Mouse (Mus musculus) adrenal gland, adult 2 months (tissue): ENCODE measurements at regions not wholly inside any gene's neighbourhood (a gene's known extent, or its start where the extent isn't known, plus 50 kb on each side); places are given as distances from the start of the nearest gene placed in this dataset.

Source experiments
- DNase-seq: peaks from one replicate; pipeline ENCODE4 v3.0.0; 2021

- DNase-seq, result peak; percentile 30
Measured at GRCm38 (mm10) chr1:34642304-34642893, 62.9 kb downstream of the Amer3 start.

GRCm38 (mm10) chr1:34653963-34654644 lies 74.6 kb downstream of the Amer3 start:
- no peak for DNase-seq

DNA sequence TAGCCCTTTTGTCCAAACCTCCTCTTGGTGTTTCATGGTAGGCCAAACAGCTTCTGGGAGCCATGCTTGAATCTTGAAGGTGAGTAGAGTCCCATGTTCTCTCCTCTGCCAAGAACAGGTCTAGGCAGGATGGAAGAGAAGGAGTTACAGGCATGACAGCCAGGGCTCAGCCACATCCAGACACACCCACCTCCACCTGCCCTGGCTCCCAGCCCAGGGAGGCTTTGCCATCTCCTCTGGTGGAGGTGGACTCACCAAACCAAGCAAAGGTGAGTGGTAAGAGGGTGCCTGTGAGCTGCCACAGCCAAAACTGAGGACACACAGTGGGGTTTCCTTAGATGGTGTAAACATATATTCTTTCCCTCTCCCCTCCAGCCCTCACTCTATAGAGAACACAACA lies 78.0 kb downstream of the Amer3 start:
- no peak for DNase-seq

- no peak for DNase-seq
Measured at GRCm38 (mm10) chr1:34663875-34664547, 84.6 kb downstream of the Amer3 start.

GRCm38 (mm10) chr1:34664816-34665511 lies 85.5 kb downstream of the Amer3 start:
- peak; percentile 63 for DNase-seq

DNA sequence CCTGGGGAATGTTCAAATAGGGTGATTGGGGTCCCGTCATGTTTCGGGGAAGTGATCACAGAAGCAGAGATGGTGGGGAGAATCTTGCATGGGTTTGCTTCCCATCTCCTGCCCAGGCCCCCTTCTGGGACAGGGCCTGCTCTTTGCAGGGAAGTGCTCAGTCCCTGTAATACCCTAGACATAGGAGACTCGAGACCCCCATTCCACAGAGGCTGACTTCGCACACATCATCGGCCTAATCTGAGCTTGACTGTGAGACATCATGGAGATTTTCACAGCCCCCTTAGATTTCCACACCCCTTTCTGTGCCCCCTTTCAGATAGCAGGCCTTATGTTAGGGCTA lies 86.0 kb downstream of the Amer3 start:
- DNase-seq, result no peak

DNA sequence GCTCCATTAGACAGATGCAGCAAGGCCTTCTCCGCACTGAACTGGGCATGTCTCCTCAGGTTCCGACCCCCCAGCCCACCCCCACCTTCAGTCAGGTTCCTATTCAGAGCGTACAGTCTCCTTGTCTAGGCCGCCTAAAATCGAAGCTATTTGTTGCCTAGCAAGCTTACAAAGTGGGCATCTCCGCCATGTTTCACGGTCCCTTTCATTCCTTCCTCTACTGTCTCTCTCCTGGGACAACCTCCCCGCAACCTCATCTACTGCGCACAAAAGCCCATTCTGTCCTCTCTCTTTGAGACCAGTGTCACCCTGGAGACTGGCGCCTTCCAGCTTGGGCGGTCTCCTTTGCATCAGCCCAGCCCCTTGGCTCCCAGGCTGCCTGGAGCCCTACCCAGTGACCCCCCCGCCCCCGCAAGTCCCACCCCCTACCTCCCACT lies 86.8 kb downstream of the Amer3 start:
- no peak for DNase-seq

DNA sequence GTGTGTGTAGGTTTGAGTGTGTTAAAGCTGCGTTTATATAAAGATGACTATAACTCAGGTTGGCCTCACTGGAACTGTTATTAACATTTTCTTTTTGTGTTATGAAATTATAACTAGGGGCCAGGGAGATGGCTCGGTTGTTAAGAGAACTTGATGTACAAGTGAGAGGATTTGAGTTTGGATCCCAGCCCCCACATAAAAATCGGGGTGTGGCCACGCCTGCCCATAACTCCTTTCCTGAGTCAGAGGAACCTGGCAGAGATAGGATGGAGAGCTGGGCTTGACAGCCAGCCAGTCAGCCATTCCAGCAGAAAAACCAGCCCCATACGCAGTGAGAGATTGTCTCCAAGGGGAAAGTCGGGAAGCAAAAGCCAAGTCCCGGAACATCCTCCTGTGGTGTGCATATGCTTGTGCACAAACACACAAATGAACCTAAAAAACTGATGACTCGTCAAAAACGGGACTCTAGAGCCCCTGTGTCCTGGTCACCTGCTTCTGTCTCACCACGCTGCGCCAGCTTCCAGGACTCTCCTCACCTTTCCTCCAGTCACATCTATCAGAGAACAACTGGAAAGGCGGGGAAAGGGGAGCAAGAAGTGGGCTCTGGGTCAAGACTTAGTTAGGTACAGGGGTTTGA lies 97.8 kb downstream of the Amer3 start:
- DNase-seq, result no peak

DNA sequence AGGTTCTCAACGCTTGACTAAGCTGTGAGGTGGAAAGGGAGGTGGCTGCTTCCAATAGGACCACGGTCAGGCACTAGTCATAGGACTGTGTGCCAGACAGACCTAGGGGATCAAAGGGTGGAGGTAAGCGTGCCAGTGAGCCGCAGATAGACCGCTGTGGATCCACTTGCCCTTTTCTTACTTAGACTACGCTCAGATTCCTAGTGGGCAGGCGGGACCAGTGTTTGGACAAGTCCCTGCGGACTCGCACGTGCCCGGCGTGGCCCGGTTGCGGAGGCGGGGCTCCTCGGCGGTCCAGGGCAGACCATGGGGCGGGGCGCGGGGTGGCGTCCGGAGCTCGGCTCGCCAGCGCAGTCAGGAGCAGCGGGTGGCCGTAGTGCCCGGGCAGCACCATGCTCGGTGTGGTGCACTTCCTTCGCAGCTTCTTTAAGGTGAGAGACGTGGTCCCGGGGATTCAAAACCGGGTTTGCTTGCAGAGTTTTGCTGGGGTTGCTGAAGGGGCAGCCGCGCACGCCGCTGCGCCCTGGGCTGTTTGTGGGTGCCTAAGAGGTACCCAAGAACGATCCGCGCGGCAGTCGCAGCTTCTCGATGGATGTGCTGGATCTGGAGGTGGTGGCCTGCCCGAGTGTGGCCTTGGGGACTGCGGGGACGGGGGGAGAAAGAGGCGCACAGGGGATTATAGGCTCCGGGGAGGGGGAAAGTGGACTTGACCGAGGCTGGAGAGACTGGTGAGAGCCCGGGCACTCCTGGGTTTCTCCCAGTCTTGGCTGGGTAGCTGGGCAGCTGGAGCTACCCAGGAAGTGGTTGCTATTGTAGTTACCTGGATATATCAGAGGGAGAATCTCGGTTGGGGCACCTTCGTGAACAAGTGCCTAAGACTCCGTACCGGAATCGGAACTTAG lies 98.6 kb downstream of the Amer3 start:
- DNase-seq, result peak; percentile 86

DNA sequence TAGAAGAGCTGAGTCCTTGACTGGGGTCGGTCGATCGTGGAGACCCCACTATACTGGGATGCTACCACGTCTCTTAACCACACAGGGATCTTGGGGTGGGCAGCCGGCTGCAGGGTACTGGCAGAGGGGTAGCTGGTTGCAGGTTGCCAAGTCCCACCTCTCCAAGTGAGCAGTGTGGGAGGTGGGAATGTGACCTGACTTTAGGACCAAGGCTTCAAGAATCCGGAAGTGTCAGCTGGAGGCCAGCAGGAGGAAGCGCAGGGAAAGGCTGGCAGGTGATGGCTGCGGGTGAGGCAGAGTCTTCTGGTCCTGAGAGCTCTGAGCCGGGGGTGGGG lies 99.2 kb downstream of the Amer3 start:
- DNase-seq, result no peak

DNA sequence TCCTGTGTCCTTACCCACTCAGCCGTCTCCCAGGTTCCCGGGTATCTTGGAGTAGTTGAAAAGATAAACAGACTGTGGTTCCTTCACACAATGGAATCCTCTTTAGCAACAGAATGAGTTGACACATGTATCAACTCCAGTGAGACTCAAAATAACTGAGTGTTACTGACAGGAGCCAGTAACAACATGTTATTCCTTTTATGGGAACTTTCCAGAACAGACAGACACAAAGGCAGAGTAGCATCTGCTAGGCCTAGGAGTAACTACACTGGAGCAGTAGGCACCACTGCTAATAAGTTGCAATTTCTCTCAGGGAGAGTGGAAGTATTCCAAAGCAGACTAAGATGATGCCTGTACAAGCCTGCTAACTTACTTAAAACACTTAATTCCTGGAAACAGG lies 107.1 kb downstream of the Amer3 start:
- no peak for DNase-seq

DNA sequence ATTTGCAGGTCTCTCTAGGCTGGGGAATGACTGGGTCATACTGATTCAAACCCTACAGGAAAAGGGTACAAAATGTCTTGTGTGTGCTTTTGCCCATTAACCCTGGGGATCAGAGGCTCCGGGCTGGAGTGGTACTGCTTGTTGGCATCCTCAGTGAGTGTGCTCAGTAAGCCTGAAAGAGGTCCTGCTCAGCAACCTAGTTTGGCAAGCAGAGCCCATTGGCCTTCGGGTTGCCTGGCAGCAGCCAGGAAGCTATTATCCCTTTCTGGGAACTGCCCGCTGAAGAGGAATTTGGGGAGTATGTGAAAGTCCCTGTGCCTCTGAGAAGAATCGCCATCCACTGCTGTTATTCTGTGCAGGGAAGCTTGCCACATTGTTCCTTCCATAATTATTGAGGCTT lies 117.1 kb downstream of the Amer3 start:
- DNase-seq, result no peak

GRCm38 (mm10) chr1:34700237-34701030 lies 121.0 kb downstream of the Amer3 start:
- peak; percentile 24 for DNase-seq

DNA sequence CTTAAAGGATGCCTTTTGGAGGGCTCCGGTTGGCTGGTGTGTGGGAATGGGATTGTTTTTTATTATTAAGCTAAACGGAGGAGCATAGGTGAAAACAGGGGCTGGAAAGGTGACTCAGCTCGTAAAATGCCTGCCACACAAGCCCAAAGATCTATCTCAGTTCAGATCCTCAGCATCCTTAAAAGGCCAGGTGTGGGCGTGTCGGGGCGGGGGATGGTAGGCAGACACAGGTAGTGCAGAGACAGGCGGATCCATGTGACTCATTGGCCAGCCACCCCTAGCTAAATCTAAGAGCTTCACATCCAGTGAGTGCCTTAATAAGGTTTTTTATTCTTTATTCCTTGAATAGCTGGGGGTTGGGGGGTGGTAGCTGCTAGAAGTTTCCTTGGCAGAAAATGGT lies 122.0 kb downstream of the Amer3 start:
- DNase-seq, result no peak

GRCm38 (mm10) chr1:34709089-34709488 lies 129.6 kb downstream of the Amer3 start:
- DNase-seq, result no peak

DNA sequence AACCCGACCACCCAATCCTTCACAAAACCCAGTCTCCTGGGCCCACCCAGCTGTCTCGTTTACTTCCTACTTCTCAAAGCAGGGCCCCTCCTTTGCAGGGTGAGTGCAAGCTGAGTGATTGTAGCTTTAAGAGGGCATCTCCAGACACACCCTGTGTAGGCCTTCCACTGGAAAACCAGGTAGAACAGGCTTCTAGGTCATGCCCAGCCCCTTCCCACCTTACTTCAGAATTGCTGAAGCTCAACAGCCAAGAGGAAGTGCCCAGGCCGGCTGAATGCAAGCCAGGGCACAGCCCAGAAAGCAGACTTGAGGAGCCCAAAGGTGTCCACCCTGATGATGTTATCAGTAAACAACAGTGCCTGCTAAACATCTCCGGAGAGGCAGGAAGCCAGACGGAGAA lies 120.2 kb downstream of the Fam168b start:
- DNase-seq, result no peak

DNA sequence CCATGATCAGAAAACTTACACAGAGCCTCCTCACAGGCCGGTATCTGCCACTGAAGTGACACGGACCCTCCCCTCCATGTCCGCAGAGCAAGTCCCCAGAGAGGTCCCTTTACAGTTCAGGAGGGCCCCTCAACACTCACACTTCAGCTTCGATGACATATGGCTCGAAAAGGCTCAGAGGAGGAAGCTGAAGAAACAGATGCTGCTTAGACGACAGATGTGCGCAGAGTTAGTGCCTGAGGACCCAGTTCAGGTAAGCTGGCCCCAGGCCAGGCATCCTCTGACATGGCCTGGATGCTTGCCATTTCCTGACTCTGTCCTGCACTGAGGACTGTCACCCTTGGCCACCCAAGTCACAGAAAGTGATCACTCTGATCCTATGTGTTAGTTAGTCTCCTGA lies 110.7 kb downstream of the Fam168b start:
- no peak for DNase-seq

DNA sequence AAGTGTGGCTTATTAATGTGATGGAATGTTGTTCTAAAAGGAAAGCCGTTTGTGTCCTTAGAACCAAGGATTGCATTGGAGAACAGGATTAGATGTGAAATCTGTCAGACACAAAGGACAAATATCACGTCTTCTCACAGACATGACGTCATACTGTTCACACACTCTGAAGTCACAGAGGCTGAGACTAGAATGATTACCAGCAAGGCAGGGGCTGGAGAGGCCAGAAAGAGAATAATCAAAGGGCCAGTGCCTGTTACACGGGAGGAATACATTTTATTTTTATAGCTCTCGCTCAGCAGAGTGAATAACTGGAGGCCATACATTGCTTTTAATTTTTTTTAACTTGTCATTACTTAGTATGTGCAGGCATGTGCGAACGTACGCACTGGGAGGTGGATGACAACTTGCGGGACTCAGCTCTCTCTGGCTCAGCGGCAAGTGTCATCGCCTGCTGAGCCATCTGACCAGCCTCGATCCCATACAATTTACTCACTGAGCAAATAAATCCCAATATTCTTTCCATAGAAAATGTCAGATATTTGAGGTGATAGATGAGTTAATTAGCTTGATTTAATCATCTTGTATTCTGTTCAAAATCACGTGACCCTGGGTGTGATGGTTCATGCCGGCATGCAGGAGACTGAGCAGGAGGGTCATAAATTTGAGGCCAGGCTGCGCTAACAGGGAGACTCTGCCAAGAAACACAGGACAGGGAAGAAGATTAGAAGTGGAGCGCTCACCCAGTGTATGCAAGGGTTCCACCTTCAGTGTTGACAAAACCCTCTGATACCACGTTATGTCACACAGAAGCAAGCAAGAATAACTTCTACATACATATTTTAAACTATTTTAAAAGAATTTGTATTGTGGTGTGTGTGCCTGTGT lies 109.6 kb downstream of the Fam168b start:
- DNase-seq, result no peak

- peak; percentile 65 for DNase-seq
Measured at GRCm38 (mm10) chr1:34738386-34739067, 104.3 kb downstream of the Fam168b start.
